In the genomic region with DNA sequence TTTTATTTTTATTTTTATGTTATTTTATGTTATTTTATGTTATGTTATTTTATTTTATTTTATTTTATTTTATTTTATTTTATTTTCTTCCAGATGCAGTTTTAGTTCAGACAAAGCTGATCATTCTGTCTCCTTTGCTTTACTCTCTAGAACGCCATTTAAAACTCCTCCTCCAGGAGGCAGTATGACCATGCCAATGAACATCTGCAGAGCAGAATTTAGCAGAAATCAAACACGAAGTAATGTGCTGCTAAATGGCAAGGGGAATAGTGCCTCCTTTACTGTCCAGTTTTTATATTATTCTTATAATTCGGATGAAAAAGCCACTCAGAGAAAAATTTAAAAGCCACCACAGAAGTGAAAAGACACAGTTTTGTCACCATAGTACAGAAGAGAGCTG, we compare ENCODE assay signal across 8 mouse cellular contexts.
A peak's percentile ranks its signal among the peaks of the same experiment; 100 is the strongest.
DNase-seq lines count a peak whose midpoint lies in the region; ATAC-seq lines count a peak whose summit lies in the region.
"Had no signal": no experiment of that assay in that cellular context is flagged by ENCODE, and none has a peak within 500 bp of the region (broad histone marks: within the 10 kb centered on the region; RNA-seq: fewer than 3 reads in every experiment).

No protein-coding gene starts in this region.

- H3K4me3 ChIP-seq in hindbrain, embryonic 15.5 days = no peak overlapping the region

- WGBS in hindbrain, embryonic 15.5 days = 29% methylated on average over 3 of the region's 3 CpGs

- DNase-seq in ovary, postnatal 10 days (ENCODE audit: low spot score) = peak; percentile 3
- DNase-seq in ovary, adult 18-20 months (ENCODE audit: low spot score) = no peak
- peak; percentile 80 for DNase-seq in adrenal gland, postnatal 10 days
- peak; percentile 16 to 85 for DNase-seq in left cerebral cortex, adult 9 months (ENCODE audit: low spot score in 2 of 2)
- DNase-seq in right cerebral cortex, postnatal 14 days = peak; percentile 68

- no peaks in the 10 kb centered on the region for H3K4me1 ChIP-seq in hindbrain, embryonic 15.5 days (replicated peaks)

- no peak overlapping the region for H3K9ac ChIP-seq in hindbrain, embryonic 15.5 days

- 0 out of 2 replicates have a peak, but pooled peaks have one; percentile 36 for ATAC-seq in common myeloid progenitor, adult 5-6 weeks (replicated peaks; ENCODE audit: low read depth, poor library complexity, severe bottlenecking)
- ATAC-seq in hindbrain, embryonic 15.5 days (ENCODE audit: low FRiP score, low read depth) = peak; percentile 79; the same call in 1 of the 2 replicates

- H3K9me3 ChIP-seq in hindbrain, embryonic 15.5 days = no peaks in the 10 kb centered on the region

- no peaks in the 10 kb centered on the region for H3K27me3 ChIP-seq in hindbrain, embryonic 15.5 days

- no peaks in the 10 kb centered on the region for H3K36me3 ChIP-seq in hindbrain, embryonic 15.5 days

- H3K27ac ChIP-seq in hindbrain, embryonic 15.5 days (replicated peaks) = no peak overlapping the region
- H3K27ac ChIP-seq: macrophage had no signal

- H3K4me2 ChIP-seq in hindbrain, embryonic 15.5 days = no peak overlapping the region
